Mouse (Mus musculus): ENCODE results near the gene Syne1.

The Syne1 gene

GRCm38 (mm10) chr10:5309398-5309797, 241.9 kb downstream of the Syne1 start:
- no peak for DNase-seq (ENCODE audit: low read depth, low spot score)

- DNase-seq (ENCODE audit: low read depth, low spot score) = no peak
Observed at GRCm38 (mm10) chr10:5305555-5305954, 245.7 kb downstream of the Syne1 start.

- no peak for DNase-seq (ENCODE audit: low read depth, low spot score)
Observed at GRCm38 (mm10) chr10:5295291-5295891, 255.9 kb downstream of the Syne1 start.

- no peak for DNase-seq (ENCODE audit: low read depth, low spot score)
Observed at GRCm38 (mm10) chr10:5289575-5289909, 261.7 kb downstream of the Syne1 start.

DNA sequence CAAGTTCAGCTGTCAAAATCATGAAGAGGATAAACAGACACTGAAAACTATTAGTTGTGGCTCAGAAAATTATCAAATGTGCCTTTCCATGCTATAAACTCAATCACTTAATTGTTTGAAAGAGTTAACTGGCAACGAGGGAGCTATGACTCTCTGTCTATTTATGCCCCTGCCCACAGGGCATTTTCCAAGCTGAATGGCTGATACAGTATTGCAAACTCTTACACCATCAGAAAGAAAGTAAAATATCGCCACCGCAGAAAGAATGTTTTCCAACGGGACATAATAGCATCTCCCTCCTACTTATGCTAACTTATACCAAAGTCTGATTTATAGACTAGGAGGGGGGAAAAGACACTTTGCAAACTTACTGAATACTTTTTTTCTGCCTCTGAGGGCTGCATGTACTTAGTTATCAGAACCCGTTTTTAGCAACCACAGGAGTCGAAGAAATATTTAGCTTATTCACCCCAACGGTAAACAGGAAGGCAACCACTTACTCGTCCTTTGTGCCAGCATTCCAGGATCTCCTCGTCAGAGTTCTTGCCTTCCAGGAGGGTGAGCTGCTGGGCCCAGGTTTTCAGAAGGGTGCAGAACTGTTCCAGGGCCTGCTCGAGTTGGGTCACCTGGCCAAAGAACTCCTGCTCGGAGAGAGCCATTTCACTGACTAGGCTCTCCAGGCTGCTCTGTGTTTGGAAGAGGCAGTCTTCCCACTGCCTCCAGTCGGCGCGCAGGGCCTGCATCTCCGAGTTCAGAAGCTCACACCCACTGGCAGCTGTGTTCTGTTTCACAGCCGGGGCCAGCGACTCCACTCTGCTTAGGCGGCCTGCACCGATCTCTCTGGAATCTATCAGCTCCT, 262.3 kb downstream of the Syne1 start:
- no peak for DNase-seq (ENCODE audit: low read depth, low spot score)

DNA sequence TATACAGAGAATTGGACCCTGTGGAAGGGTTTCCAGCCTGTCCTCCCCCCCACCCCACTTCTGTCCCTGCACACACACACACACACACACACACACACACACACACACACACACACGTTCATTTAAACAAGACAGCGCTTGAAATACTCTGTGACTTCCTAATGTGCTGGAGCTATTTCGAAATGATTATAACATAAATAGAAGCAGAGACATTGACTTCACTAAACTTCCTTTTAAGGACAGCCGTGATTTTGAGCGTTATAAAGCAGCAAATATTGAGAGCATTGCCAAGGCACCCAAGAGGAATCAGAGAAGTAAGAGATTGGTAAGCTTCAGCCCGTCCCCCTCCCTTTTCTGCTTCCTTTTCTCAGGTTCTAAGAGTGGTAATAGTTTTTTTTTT, 263.0 kb downstream of the Syne1 start:
- no peak for DNase-seq (ENCODE audit: low read depth, low spot score)

DNA sequence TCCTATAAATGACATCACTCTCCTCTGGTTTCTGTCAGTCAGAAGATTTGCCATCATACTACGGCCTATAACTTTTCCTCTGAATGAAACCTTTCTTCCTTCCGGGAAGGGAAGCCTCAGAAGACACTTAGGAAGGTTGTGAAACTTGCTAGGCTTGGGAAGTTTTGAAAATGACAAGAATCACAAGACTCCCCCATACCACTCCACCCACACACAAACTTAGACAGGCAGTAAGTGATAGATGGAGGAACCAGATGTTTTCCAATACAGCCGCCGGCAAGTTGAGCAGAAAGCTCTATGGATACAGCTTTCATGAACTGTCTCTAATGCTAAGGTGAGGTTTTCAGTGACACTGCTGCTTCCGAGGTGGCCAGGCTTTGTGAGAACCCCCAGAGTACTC, 275.5 kb downstream of the Syne1 start:
- DNase-seq (ENCODE audit: low read depth, low spot score) = no peak

DNA sequence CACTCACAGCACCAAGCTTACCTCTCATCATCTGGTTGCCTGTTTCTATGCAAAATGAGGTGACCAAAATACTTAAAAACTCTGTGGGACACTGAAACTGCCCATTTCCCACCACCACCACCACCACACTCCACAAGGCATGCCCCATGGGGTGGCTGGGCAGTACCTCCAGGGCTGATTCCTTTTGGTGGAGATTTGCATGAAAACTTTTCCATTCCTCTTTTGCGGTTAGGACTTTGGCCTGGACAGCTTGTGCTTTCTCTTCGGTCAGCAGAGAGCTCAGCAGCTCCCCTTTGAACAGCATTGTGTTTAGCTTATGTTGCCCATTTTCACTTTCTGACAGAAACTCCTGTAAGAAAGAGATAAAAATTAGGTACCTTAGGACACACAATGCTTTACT, 280.6 kb downstream of the Syne1 start:
- no peak for DNase-seq (ENCODE audit: low read depth, low spot score)

DNA sequence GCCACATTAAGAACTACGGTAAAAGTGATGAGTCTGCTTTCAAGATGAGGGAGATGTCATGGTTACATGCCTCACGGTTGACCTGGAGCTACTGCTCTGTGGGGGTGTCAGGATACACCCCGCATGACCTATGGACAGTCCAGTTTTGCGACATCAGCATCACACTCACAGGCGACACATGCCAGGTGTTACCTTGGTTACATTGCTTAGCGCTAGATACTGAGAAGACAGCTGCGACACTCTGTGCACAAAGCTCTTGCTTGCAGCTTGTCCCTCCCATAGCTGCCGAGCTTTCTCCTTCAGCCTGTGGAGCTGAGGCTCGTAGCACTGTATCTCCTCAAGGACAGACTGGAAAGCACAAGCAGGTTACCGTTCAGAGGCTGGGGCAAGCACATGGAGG, 286.9 kb downstream of the Syne1 start:
- DNase-seq (ENCODE audit: low read depth, low spot score) = no peak

DNA sequence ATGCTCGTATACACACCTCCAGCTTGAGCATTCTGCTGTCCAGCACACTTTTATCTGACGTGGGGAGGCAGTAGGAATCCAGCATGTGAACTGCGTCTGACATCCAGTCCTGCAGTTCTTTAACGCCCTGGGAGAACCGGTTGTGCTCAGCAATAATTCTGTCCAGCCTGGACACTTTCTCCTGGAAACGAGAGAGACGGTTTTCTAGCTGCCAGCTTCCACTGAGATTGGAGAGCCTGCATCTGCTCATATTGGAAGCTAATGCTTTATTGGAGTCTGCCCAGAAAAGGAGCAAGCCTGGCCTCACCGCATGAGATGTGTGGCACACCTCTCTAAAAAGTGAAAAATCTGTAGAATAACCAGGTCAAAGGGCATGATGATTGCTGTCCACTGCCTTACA, 288.6 kb downstream of the Syne1 start:
- DNase-seq (ENCODE audit: low read depth, low spot score) = no peak

- no peak for DNase-seq (ENCODE audit: low read depth, low spot score)
Observed at GRCm38 (mm10) chr10:5256686-5257085, 294.6 kb downstream of the Syne1 start.

DNA sequence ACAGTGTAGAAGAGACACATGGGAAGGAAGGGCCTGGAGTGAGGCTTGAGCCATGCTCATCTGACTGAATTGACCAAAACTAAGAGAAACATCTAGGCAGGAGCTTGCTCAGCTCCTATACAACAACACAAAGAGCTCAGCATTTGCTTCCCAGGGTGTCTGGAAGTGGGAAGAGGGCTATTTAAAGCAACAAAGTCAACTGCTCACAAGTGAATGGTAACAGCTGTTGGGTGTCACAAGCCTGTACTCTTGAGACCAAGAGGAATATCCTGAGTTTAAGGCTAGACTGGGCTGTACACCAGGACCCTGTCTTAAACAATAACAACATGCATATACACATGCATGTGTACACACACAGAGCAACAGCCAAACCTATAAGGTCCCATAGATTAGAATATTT, 297.5 kb downstream of the Syne1 start:
- no peak for DNase-seq (ENCODE audit: low read depth, low spot score)

DNA sequence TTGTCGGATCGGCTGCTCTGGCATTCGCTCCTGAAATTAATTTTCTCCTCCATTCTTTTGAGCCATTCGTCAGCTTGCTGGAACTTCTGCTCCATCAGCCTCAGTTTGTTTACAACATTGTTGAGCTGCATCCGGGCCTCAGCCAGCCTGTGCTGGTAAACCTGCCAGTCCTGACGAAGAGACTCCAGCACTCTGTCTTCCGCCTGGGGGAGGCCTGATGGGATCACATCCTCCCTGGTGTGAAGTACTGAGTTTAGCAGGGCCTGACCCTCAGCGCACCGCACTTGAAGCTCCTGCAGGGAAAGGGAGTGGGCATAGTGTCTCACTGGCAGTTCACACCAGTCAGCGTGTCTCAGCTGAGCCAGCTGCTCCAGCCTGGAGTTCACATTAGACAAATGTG, 300.6 kb downstream of the Syne1 start:
- no peak for DNase-seq (ENCODE audit: low read depth, low spot score)

GRCm38 (mm10) chr10:5239680-5240079, 311.6 kb downstream of the Syne1 start:
- DNase-seq (ENCODE audit: low read depth, low spot score) = no peak

DNA sequence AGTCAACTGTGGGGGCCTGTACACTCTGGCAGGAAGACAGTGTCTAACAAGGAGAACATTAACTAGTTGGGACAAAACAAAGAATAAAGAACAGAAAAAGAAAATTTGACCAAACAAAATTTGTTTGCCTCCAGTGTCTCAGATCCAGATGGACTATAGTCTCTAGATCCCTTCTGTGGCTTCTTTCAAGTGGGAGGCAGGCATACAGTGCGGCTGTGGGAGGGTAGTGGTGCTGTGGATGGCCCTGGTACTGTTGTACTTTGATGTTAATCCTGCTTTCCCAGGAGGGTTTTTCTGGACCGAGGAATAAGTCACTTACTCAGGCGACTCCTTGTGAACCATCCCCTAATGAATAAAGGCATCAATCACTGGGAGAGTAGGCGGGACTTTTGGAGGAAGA, 314.4 kb downstream of the Syne1 start:
- DNase-seq (ENCODE audit: low read depth, low spot score) = no peak

- DNase-seq (ENCODE audit: low read depth, low spot score) = no peak
Observed at GRCm38 (mm10) chr10:5236171-5236570, 315.1 kb downstream of the Syne1 start.

DNA sequence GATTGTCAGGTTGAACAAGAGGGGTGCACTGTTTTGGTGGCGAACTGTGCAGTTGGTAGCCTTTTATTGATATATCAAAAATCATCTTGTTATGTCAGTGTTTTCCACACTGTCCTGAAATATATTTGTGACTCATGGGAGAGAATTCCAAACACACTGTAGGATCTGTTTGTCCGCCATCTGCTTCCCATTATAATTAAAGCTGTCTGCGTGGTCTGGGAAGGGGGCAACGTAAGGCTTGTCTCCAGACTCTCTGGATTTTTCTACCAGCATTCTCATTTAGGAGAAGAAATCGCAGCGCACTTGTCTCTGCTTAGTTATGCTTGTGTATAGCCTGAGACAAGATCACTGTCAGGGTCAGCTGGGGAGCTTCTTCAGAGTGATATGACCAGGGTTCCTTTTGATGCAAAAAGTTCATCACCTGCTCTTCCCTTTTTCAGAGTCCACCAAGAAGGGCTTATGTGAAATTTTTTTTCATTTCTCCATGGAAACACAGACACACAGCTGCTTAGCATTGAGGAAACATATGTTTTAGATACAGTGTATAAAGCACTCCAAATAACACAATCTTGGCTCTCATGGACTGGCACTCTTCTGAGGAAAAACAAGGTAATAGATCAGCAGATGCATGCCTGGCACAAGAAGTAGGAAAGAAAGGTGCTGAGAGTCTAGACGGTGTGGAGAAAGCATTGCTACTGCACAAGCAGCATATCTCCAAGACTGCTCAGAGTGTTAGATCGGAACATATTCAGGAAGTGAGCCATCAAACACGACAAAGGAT, 316.4 kb downstream of the Syne1 start:
- no peak for DNase-seq (ENCODE audit: low read depth, low spot score)

DNA sequence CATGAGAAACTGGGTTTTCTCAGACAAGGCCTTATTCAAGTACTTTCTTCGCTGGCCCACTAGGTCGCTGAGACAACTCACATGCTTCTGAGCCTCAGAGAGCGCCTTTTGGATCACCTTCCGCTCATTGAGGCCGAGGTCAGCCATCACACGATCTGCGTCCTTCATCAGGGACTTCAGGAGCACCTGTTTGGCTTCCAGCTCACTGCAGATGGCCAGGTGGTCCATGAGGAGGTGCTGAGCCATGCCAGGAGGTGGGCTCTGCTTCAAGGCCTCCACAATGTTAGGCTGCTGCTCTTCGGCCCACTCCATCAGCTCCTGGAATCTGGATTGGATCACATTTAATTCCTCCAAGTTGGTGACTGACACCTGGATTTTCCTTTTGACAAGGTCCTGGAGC, 322.2 kb downstream of the Syne1 start:
- DNase-seq (ENCODE audit: low read depth, low spot score) = no peak

- no peak for DNase-seq (ENCODE audit: low read depth, low spot score)
Observed at GRCm38 (mm10) chr10:5227395-5228076, 323.7 kb downstream of the Syne1 start.

DNA sequence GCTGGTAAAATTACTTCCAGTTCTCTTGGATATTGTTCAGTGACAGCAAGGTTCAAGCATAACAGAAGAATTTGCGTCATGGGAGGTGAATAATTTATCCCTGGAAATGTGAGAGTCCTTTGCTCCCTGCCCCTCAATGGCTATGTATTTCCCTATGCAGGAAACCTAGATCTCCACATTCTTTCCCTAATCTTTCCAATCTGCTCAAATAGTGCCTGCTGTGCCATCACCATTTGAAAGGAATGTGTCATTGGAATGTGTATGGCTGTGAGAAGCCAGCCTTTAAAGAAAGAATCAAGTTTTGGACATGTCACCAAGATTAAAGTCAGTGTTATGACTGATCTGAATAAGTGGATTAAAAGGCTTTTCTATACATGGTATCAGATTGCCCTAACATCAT, 335.3 kb downstream of the Syne1 start:
- no peak for DNase-seq (ENCODE audit: low read depth, low spot score)

GRCm38 (mm10) chr10:5207905-5208641, 343.2 kb downstream of the Syne1 start:
- no peak for DNase-seq (ENCODE audit: low read depth, low spot score)
